Mouse (Mus musculus) testis, adult 2 months (tissue): Measurements from ENCODE around the gene Csf3r. TPM values are rescaled to one million over a fixed set of nuclear protein-coding genes. Genes with fewer than 3 reads are reported as not detected.

Experiments used
- H3K27ac ChIP-seq: fragments of 200-500 bp; 2 replicates; pipeline ENCODE4 v1.5.1; 2012; ENCODE audit warnings: low read depth, low read length; ENCODE audit not compliant: control insufficient read depth, insufficient read depth
- H3K27me3 ChIP-seq: fragments of 200-500 bp; 2 replicates; pipeline ENCODE4 v1.6.1; 2012; ENCODE audit warnings: mild to moderate bottlenecking, low read length, moderate library complexity; ENCODE audit not compliant: control insufficient read depth, insufficient read depth
- H3K36me3 ChIP-seq: fragments of 200-500 bp; 2 replicates; pipeline ENCODE4 v1.6.1; 2012; ENCODE audit warnings: mild to moderate bottlenecking, low read length; ENCODE audit not compliant: control insufficient read depth, insufficient read depth
- H3K4me1 ChIP-seq: fragments of 200-500 bp; 2 replicates; pipeline ENCODE4 v1.6.1; 2012; ENCODE audit warnings: low read length; ENCODE audit not compliant: control insufficient read depth, insufficient read depth
- H3K4me3 ChIP-seq: fragments of 200-500 bp; 2 replicates; pipeline ENCODE4 v1.5.1; 2012; ENCODE audit warnings: low read depth, mild to moderate bottlenecking, low read length, moderate library complexity, mixed read lengths; ENCODE audit not compliant: control insufficient read depth
- CTCF ChIP-seq: fragments of 200-500 bp; IDR thresholded peaks from 2 replicates; pipeline ENCODE4 v1.5.1; 2012; ENCODE audit warnings: low read depth, mild to moderate bottlenecking, inconsistent platforms, low read length, moderate library complexity; ENCODE audit not compliant: control insufficient read depth, insufficient read depth, insufficient replicate concordance
- POLR2A ChIP-seq: fragments of 200-500 bp; IDR thresholded peaks from 2 replicates; pipeline ENCODE4 v1.6.1; 2012; ENCODE audit warnings: low read depth, mild to moderate bottlenecking, inconsistent platforms, low read length, moderate library complexity; ENCODE audit not compliant: control insufficient read depth
- polyA plus RNA-seq: library from polyadenylated mRNA; depleted of rRNA; stranded (reverse); fragments of >200 nt; gene quantifications from 2 replicates; pipeline ENCODE4 v1.2.3, GENCODE M21; 2012

Csf3r gene
- polyA plus RNA-seq, 1 experiment, result 0.80 TPM

- TF ChIP-seq CTCF (no peak), POLR2A (peak; percentile 47; the same call in 1 of the 2 replicates)
- Histone ChIP-seq H3K27me3 (no peaks in the 10 kb centered on the region), H3K36me3 (peaks cover 2% of the 10 kb centered on the region; the same call in 1 of the 2 replicates), H3K27ac (peak within 1 kb of the TSS; percentile 87), H3K4me3 (peak within 1 kb of the TSS; percentile 99), H3K4me1 (peaks cover 3% of the 10 kb centered on the region; the same call in 1 of the 2 replicates)
Measured at GRCm38 (mm10) chr4:126058134-126058996, 34.0 kb downstream of the Csf3r start, which contains the start of gene Oscp1. Gene Oscp1, plus strand, starts transcription at chr4:126058565.

- H3K27ac ChIP-seq, result peak overlapping the region; percentile 87
- TF ChIP-seq CTCF (no peak), POLR2A (no peak)
- peak overlapping the region; percentile 99 for H3K4me3 ChIP-seq
- peaks cover 2% of the 10 kb centered on the region; the same call in 1 of the 2 replicates for H3K36me3 ChIP-seq
- no peaks in the 10 kb centered on the region for H3K27me3 ChIP-seq
- peaks cover 3% of the 10 kb centered on the region; the same call in 1 of the 2 replicates for H3K4me1 ChIP-seq
Measured at GRCm38 (mm10) chr4:126058997-126059362, 34.6 kb downstream of the Csf3r start.

GRCm38 (mm10) chr4:126062856-126063255 is 38.5 kb downstream of the Csf3r start:
- H3K4me3 ChIP-seq, result no peak overlapping the region
- H3K27ac ChIP-seq, result no peak overlapping the region
- TF ChIP-seq POLR2A (no peak), CTCF (no peak)
- peaks cover 3% of the 10 kb centered on the region for H3K4me1 ChIP-seq
- H3K36me3 ChIP-seq, result no peaks in the 10 kb centered on the region
- H3K27me3 ChIP-seq, result no peaks in the 10 kb centered on the region

GRCm38 (mm10) chr4:126065241-126065640 is 40.9 kb downstream of the Csf3r start:
- Histone ChIP-seq H3K27me3 (no peaks in the 10 kb centered on the region), H3K36me3 (no peaks in the 10 kb centered on the region), H3K27ac (no peak overlapping the region), H3K4me1 (no peaks in the 10 kb centered on the region; the same call in 1 of the 2 replicates), H3K4me3 (no peak overlapping the region)
- TF ChIP-seq POLR2A (no peak), CTCF (no peak)

- Histone ChIP-seq H3K4me3 (no peak overlapping the region), H3K27me3 (no peaks in the 10 kb centered on the region), H3K4me1 (no peaks in the 10 kb centered on the region; the same call in 1 of the 2 replicates), H3K36me3 (no peaks in the 10 kb centered on the region), H3K27ac (no peak overlapping the region)
- no peak for TF ChIP-seq POLR2A
- no peak for TF ChIP-seq CTCF
Measured at GRCm38 (mm10) chr4:126067401-126068077, 43.2 kb downstream of the Csf3r start.

- H3K27ac ChIP-seq, result no peak overlapping the region
- H3K36me3 ChIP-seq, result no peaks in the 10 kb centered on the region
- no peak overlapping the region for H3K4me3 ChIP-seq
- TF ChIP-seq POLR2A, result no peak
- TF ChIP-seq CTCF, result no peak
- no peaks in the 10 kb centered on the region for H3K27me3 ChIP-seq
- no peaks in the 10 kb centered on the region; the same call in 1 of the 2 replicates for H3K4me1 ChIP-seq
Measured at GRCm38 (mm10) chr4:126068842-126069241, 44.5 kb downstream of the Csf3r start.

- H3K36me3 ChIP-seq, result peaks cover 2% of the 10 kb centered on the region
- H3K27me3 ChIP-seq, result no peaks in the 10 kb centered on the region
- no peak for TF ChIP-seq CTCF
- TF ChIP-seq POLR2A, result no peak
- no peaks in the 10 kb centered on the region for H3K4me1 ChIP-seq
- H3K27ac ChIP-seq, result no peak overlapping the region
- no peak overlapping the region for H3K4me3 ChIP-seq
Measured at GRCm38 (mm10) chr4:126077833-126078232, 53.5 kb downstream of the Csf3r start.
